Mouse (Mus musculus) embryo, embryonic 9.5 days (tissue): ENCODE measurements around the gene Mid1.
"Not testable (repeated sequence)": the region's sequence is repeated elsewhere in the genome, so short reads cannot be mapped to it uniquely, and the experiment has no call there.

Experiments used
- DNase-seq: peaks from one replicate; pipeline ENCODE4 v3.0.0-alpha.2; 2017; ENCODE audit errors: extremely low spot score

Gene Mid1

DNA sequence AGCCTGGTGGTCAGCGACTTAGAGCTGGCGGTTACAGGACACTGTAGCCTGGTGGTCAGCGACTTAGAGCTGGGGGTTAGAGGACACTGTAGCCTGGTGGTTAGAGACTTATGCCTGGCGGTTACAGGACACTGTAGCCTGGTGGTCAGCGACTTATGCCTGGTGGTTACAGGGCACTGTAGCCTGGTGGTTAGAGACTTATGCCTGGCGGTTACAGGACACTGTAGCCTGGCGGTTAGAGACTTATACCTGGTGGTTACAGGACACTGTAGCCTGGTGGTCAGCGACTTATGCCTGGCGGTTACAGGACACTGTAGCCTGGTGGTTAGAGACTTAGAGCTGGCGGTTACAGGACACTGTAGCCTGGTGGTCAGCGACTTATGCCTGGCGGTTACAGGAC lies 330.9 kb downstream of the Mid1 start:
- not testable (repeated sequence) for DNase-seq

DNA sequence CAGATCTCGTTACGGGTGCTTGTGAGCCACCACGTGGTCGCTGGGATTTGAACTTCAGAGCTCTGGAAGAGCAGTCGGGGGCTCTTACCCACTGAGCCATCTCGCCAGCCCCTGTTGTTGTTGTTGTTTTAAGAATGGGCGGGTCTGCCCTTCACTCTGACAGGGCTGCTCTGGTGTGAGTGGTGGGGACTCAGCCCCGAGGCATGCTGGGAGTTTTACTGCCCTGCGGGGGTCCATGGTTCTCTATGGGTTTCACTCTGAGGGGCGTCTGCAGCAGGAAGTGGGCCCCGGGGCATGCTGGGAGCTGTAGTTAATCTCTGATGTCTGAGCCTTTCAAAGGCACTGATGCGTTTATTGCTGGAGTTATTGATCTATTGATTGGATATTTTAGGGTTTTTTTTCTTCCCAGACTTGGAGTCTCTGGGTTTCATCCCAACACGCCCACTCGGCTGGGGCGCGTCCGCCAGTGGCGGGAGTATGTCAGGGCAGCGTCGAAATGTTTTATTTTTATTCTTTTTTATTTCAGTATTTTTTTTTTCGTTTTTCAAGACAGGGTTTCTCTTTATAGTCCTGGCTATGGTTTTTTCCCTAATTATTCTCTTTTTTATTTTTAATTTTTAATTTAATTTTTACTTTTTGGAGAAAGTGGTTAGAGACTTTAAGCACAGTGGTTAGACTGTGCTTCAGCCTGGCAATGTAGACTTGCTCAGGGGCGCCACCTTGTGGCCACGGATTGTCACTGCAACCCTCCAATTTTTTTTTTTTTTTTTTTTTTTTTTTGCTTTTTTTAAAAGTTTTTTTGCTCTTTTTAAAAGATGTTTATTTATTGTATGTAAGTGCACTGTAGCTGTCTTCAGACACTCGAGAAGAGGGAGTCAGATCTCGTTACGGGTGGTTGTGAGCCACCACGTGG lies 332.6 kb downstream of the Mid1 start:
- peak; percentile 78 for DNase-seq

DNA sequence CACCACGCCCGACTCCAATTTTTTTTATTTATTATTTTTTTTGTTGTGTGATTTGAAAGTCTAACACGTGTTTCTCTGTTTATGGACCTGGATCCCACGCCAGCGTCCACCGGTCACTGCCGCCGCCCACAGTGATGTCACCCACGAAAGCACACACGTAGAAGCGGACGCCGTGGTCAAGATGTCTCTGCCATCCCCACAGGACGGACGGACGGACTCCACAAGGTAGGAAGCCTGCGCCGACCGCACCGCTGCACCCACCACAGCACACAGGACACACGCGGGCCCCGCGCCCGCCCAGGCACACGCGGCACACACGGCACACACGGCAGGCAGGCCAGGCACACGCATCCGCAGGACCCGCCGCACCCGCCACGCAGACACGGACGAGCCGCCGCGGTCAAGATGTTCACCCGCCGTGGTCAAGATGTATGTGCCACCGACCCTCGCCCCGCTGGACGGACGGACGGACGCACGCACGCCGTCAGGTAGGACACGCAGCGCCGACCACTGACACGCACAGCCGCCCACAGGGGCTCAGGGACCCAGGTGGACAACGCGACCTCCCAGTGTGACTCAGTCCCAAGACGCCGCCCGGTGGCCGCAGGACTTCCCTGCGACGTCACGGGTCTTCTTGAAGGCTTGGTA lies 333.7 kb downstream of the Mid1 start:
- peak; percentile 32 for DNase-seq

DNA sequence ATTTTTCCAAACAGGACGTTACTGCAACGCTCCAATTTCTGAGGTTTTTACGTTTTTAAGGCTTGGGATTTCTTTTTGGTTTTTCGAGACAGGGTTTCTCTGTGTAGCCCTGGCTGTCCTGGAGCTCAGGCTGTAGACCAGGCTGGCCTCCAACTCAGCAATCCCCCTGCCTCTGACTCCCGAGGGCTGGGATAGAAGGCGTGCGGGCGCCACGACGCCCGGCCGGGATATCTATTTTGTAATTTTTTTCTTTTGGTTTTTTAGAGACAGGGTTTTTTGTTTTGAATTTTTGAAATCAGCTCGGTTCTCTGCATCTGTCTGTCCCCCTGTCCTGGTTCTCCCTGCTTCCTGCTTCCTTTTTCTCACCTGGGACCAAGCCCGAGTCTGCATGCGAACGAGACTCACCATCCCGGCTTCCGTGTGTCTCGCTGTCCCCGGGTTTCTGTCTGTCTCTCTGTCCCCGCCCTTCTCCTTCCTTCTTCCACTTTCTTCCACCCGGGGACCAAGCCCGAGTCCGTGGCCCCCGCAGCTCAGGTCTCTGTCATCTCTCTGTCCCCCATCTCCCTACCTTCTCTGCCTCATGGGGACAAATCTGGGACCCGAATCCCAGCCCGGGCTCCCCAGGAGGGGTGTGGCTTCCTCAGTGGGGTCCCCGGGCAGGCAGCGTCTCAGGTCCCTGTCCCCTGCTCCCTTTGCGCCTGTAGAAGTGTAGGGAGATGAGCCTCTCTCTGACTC lies 334.4 kb downstream of the Mid1 start:
- peak; percentile 51 for DNase-seq

DNA sequence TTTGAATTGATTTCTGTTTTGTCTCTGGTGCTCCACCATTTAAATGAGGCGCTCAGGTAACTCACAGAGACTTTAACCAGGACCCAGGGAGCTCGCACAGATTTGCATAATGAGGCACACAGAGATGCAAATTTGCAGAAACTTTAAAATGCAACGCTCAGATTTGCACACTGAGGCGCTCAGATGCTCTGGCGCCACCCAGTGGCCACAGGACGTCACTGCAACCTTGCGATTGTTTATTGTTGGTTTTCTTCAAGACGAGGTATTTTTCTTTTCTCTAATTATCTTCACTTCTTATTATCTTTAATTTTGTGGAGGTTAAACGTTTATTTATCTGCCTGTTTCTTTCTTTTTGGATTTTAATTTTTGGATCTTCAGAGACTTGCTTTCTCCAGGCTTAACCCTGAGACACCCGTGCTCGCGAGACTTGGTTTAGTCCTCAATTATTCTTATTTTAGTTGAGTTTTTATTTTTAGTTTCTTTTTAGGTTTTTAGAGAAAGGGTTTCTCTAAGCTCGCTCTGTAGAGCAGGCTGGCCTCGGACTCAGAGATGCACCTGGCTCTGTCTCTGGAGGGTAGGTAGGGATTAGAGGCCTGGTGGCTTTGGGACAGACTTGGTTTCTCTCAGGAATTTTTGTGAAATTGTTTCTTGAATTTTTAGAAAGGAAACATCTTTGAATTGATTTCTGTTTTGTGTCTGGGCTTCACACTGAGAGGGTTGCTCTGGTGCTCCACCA lies 335.1 kb downstream of the Mid1 start:
- not testable (repeated sequence) for DNase-seq

DNA sequence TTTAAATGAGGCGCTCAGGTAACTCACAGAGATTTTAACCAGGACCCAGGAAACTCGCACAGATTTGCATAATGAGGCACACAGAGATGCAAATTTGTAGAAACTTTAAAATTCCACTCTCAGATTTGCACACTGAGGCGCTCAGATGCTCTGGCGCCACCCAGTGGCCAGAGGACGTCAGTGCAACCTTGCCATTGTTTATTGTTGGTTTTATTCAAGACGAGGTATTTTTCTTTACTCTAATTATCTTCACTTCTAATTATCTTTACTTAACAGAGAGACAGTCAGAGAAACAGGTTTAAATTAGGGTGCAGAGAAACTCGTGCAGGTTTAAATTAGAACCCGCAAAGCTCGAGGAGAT lies 335.7 kb downstream of the Mid1 start:
- DNase-seq = peak; percentile 63

DNA sequence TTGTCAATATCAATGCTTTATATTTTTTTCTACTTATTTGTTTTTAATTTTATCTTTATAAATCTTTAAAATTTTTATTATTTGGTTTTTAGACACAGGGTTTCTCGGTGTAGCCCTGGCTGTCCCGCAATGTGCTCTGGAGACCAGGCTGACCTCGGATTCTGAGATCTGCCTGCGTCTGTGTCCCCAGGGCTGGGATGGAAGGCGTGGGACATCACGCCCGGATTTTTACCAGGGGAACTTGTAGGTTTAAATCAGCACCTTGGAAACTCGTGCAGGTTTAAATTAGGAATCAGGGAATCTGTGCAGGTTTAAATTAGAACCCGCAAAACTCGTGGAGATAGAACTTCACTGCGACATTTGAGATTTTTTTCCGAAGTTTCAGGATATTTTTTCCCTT lies 336.2 kb downstream of the Mid1 start:
- peak; percentile 31 for DNase-seq

DNA sequence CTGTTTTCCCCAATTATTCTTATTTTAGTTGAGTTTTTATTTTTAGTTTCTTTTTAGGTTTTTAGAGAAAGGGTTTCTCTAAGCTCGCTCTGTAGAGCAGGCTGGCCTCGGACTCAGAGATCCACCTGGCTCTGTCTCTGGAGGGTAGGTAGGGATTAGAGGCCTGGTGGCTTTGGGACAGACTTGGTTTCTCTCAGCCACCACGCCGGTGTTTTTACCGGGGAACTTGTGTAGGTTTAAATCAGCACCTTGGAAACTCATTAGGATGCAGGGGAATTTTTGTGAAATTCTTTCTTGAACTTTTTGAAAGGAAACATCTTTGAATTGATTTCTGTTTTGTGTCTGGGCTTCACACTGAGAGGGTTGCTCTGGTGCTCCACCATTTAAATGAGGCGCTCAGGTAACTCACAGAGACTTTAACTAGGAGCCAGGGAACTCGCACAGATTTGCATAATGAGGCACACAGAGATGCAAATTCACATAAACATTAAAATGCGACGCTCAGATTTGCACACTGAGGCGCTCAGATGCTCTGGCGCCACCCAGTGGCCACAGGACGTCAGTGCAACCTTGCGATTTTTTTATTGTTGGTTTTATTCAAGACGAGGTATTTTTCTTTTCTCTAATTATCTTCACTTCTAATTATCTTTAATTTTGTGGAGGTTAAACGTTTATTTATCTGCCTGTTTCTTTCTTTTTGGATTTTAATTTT lies 336.9 kb downstream of the Mid1 start:
- DNase-seq = peak; percentile 66
